ENCODE assay signal across 8 mouse cellular contexts in genomic region chr3:104637427-104638402, GRCm38 (mm10). TPM values are rescaled to one million over a fixed set of nuclear protein-coding genes. Genes with fewer than 3 reads are reported as not detected.
DNase-seq lines count a peak whose midpoint lies in the region; ATAC-seq and TF ChIP-seq lines count a peak whose summit lies in the region.

No protein-coding gene starts in this region.

- 0 out of 2 replicates have a peak, but pooled peaks have one; percentile 36 for TF ChIP-seq EP300 in liver, postnatal 0 days (IDR thresholded peaks at IDR 0.05; ENCODE audit: low read depth)

- intact Hi-C loops in gastrocnemius, postnatal 36 days (cut with DNase I): loop anchor here (5.0 kb wide), 1 partner anchor 95 kb away; no protein-coding TSS in a partner anchor

- H3K4me3 ChIP-seq in C2C12 (ENCODE audit: insufficient read depth, poor library complexity, severe bottlenecking): peak overlapping the region; percentile 90
- H3K4me3 ChIP-seq in intestine, embryonic 16.5 days (ENCODE audit: low read length): peak overlapping the region; percentile 89
- H3K4me3 ChIP-seq in liver, postnatal 0 days (ENCODE audit: low read depth, low read length): peak overlapping the region; percentile 85

- no peak for TF ChIP-seq CTCF in C2C12 (IDR thresholded peaks at IDR 0.05; ENCODE audit: control insufficient read depth, insufficient read depth, insufficient read length)
- no peak for TF ChIP-seq CTCF in liver, postnatal 0 days (IDR thresholded peaks at IDR 0.05; ENCODE audit: low read depth)

- peak overlapping the region; percentile 91 for H3K9ac ChIP-seq in intestine, embryonic 16.5 days (ENCODE audit: low read depth, low read length)
- H3K9ac ChIP-seq in liver, postnatal 0 days (replicated peaks): peak overlapping the region; percentile 93

- no peaks in the 10 kb centered on the region for H3K9me3 ChIP-seq in intestine, embryonic 16.5 days (ENCODE audit: control insufficient read depth, low read length)
- H3K9me3 ChIP-seq in liver, postnatal 0 days (ENCODE audit: low read length): no peaks in the 10 kb centered on the region

- peak overlapping the region; percentile 74 for H3K27ac ChIP-seq in intestine, embryonic 16.5 days (ENCODE audit: low read length)
- H3K27ac ChIP-seq in liver, postnatal 0 days (ENCODE audit: low read depth): peak overlapping the region; percentile 75

- H3K4me1 ChIP-seq in intestine, embryonic 16.5 days (ENCODE audit: control insufficient read depth, insufficient read depth, low read length): peaks cover 2% of the 10 kb centered on the region; the same call in 1 of the 2 replicates
- H3K4me1 ChIP-seq in liver, postnatal 0 days (ENCODE audit: insufficient read depth): peaks cover 38% of the 10 kb centered on the region

- DNase-seq in embryo, embryonic 10 days (ENCODE audit: low spot score): peak; percentile 59
- DNase-seq in embryo, embryonic 10.5 days (ENCODE audit: low spot score): no peak
- peak; percentile 61 for DNase-seq in c-Kit-positive CD71-positive TER-119-positive erythroid progenitor cells, embryonic 14.5 days (ENCODE audit: low spot score)
- peak; percentile 10 to 53 for DNase-seq in gastrocnemius, postnatal 36 days
- DNase-seq in liver, postnatal 0 days: no peak
- peak; percentile 37 for DNase-seq in skeletal muscle tissue, adult 2 months (ENCODE audit: low read depth, low spot score)

- peaks cover 47% of the 10 kb centered on the region for H3K79me3 ChIP-seq in C2C12 (ENCODE audit: low read depth)

- peak; percentile 65 for ATAC-seq in intestine, embryonic 16.5 days
- peak; percentile 58 for ATAC-seq in liver, postnatal 0 days

- 13% methylated on average over 38 of the region's 38 CpGs for WGBS in intestine, embryonic 16.5 days
- WGBS in liver, postnatal 0 days (ENCODE audit: insufficient replicate concordance): 8% methylated on average over 38 of the region's 38 CpGs

- H3K79me2 ChIP-seq in C2C12 (ENCODE audit: control insufficient read depth, insufficient read depth): peaks cover 67% of the 10 kb centered on the region

- H3ac ChIP-seq in C2C12 (ENCODE audit: control insufficient read depth, insufficient read length, low read depth): peak overlapping the region; percentile 82

- peak overlapping the region; percentile 94 for H3K4me2 ChIP-seq in intestine, embryonic 16.5 days (ENCODE audit: low read depth, low read length)
- peak overlapping the region; percentile 92 for H3K4me2 ChIP-seq in liver, postnatal 0 days (ENCODE audit: low read depth, low read length)

- H3K36me3 ChIP-seq in C2C12 (ENCODE audit: control insufficient read depth, insufficient read depth): no peaks in the 10 kb centered on the region
- H3K36me3 ChIP-seq in intestine, embryonic 16.5 days (ENCODE audit: control insufficient read depth, insufficient read depth, low read length): no peaks in the 10 kb centered on the region
- no peaks in the 10 kb centered on the region for H3K36me3 ChIP-seq in liver, postnatal 0 days (replicated peaks; ENCODE audit: insufficient read depth, low read length)

- no peaks in the 10 kb centered on the region for H3K27me3 ChIP-seq in C2C12 (ENCODE audit: control insufficient read depth, insufficient read depth, insufficient read length)
- H3K27me3 ChIP-seq in intestine, embryonic 16.5 days (replicated peaks; ENCODE audit: control insufficient read depth, insufficient read depth, low read length): no peaks in the 10 kb centered on the region
- H3K27me3 ChIP-seq in liver, postnatal 0 days (ENCODE audit: insufficient read depth, low read length): no peaks in the 10 kb centered on the region

TF ChIP-seq in C2C12, 6 proteins besides CTCF, POLR2A, EP300 and RAD21:
- no peak for TF ChIP-seq MAX (IDR thresholded peaks at IDR 0.05)
- TF ChIP-seq CEBPB (IDR thresholded peaks at IDR 0.05; ENCODE audit: low read depth): no peak
- TF ChIP-seq USF1 (IDR thresholded peaks at IDR 0.05; ENCODE audit: low read depth): no peak
- TF ChIP-seq MYOG (IDR thresholded peaks at IDR 0.05; ENCODE audit: control insufficient read depth, extremely low read depth, insufficient read length): no peak
- no peak for TF ChIP-seq FOSL1 (IDR thresholded peaks at IDR 0.05; ENCODE audit: insufficient read depth, low read length, poor library complexity, severe bottlenecking)
- no peak for TF ChIP-seq MYOD1 (IDR thresholded peaks at IDR 0.05; ENCODE audit: control insufficient read depth, insufficient read length, low read depth)

RNA-seq across cellular contexts. Expression of gene Slc16a1, which starts 0.8 kb away (rescaled TPM):
- polyA plus RNA-seq in C2C12 (2012; fragmentation: generic; extraction: Trizol): 25.8 TPM
- total RNA-seq in gastrocnemius, postnatal 36 days (2021): 10 to 100 TPM; 20.3 to 27.5 TPM
- polyA plus RNA-seq in intestine, embryonic 16.5 days (2015; fragmentation: Nextera tagmentation; extraction: Ambion mirVana): 48.3 and 48.8 TPM in 2 replicates
- 62.7 and 69.6 TPM in 2 replicates for polyA plus RNA-seq in liver, postnatal 0 days (2015; fragmentation: Nextera tagmentation; extraction: Ambion mirVana)

Comparison
In these comparisons a context has a peak if more than half of its experiments do, and no peak if none do; other contexts are left out.
1. DNase-seq: peak in embryo, embryonic 10 days (single experiment), c-Kit-positive CD71-positive TER-119-positive erythroid progenitor cells, embryonic 14.5 days (single experiment), gastrocnemius, postnatal 36 days (2 of 2) and skeletal muscle tissue, adult 2 months (single experiment); none in embryo, embryonic 10.5 days (single experiment) and liver, postnatal 0 days (single experiment).
2. Peak in every context shown above with its lines, with median percentiles within 50 percentile points of each other: H3K4me3 ChIP-seq.